Mouse (Mus musculus) heart, adult 11 months (tissue): ENCODE results near the gene Ecm1.

ENCODE experiments used
- DNase-seq: peaks from one replicate; pipeline ENCODE4 v3.0.0; 2022

The Ecm1 gene

GRCm38 (mm10) chr3:95726696-95727358 lies 12.5 kb downstream of the Ecm1 start:
- DNase-seq = no peak

GRCm38 (mm10) chr3:95725863-95726262 lies 13.5 kb downstream of the Ecm1 start:
- DNase-seq = no peak

GRCm38 (mm10) chr3:95722386-95722785 lies 17.0 kb downstream of the Ecm1 start:
- DNase-seq = no peak

- DNase-seq = no peak
These were observed 21.2 kb downstream of the Ecm1 start for GRCm38 (mm10) chr3:95718153-95718552.

GRCm38 (mm10) chr3:95716075-95716474 lies 23.3 kb downstream of the Ecm1 start:
- DNase-seq = no peak

- no peak for DNase-seq
These were observed 29.4 kb downstream of the Ecm1 start for GRCm38 (mm10) chr3:95709967-95710366.

- DNase-seq = no peak
These were observed 30.3 kb downstream of the Ecm1 start for GRCm38 (mm10) chr3:95709044-95709443.

GRCm38 (mm10) chr3:95707497-95707896 lies 31.9 kb downstream of the Ecm1 start:
- DNase-seq = peak; percentile 92

- DNase-seq = no peak
These were observed 33.1 kb downstream of the Ecm1 start for GRCm38 (mm10) chr3:95706273-95706672.

GRCm38 (mm10) chr3:95704612-95705011 lies 34.8 kb downstream of the Ecm1 start:
- no peak for DNase-seq

- no peak for DNase-seq
These were observed 36.1 kb downstream of the Ecm1 start for GRCm38 (mm10) chr3:95703276-95703675.

GRCm38 (mm10) chr3:95701877-95702540 lies 37.4 kb downstream of the Ecm1 start:
- DNase-seq = peak; percentile 99

- peak; percentile 90 for DNase-seq
These were observed 38.3 kb downstream of the Ecm1 start for GRCm38 (mm10) chr3:95701085-95701484.

- peak; percentile 94 for DNase-seq
These were observed 39.1 kb downstream of the Ecm1 start for GRCm38 (mm10) chr3:95700233-95700681.

- DNase-seq = no peak
These were observed 41.1 kb downstream of the Ecm1 start for GRCm38 (mm10) chr3:95698286-95698685.

- peak; percentile 93 for DNase-seq
These were observed 43.0 kb downstream of the Ecm1 start for GRCm38 (mm10) chr3:95696360-95696759.

GRCm38 (mm10) chr3:95695796-95696195 lies 43.6 kb downstream of the Ecm1 start:
- DNase-seq = peak; percentile 88

GRCm38 (mm10) chr3:95694808-95695703 lies 44.3 kb downstream of the Ecm1 start:
- DNase-seq = peak; percentile 94

GRCm38 (mm10) chr3:95693821-95694807 lies 45.3 kb downstream of the Ecm1 start:
- DNase-seq = peak; percentile 94

- DNase-seq = peak; percentile 96
These were observed 46.7 kb downstream of the Ecm1 start for GRCm38 (mm10) chr3:95692677-95693076.

GRCm38 (mm10) chr3:95690552-95690951 lies 48.8 kb downstream of the Ecm1 start:
- peak; percentile 81 for DNase-seq

- peak; percentile 86 for DNase-seq
These were observed 49.4 kb downstream of the Ecm1 start for GRCm38 (mm10) chr3:95689940-95690339.
